Mouse (Mus musculus) ES-E14 (cell line): ENCODE results near the gene Lefty1.

Source experiments
- CHD2 ChIP-seq: IDR thresholded peaks from 2 replicates; pipeline ENCODE4 v1.6.1; 2014; ENCODE audit warnings: mild to moderate bottlenecking, low read depth, low read length, inconsistent platforms
- ZC3H11A ChIP-seq: IDR thresholded peaks from 2 replicates; pipeline ENCODE4 v1.6.1; 2012; ENCODE audit warnings: low read depth, mild to moderate bottlenecking, inconsistent platforms, low read length, borderline replicate concordance

- no peak for TF ChIP-seq CHD2
- no peak for TF ChIP-seq ZC3H11A
Observed at GRCm38 (mm10) chr1:180906461-180907147, 28.2 kb upstream of the Lefty1 start.
